Mouse (Mus musculus): Measurements from ENCODE around the gene Ldhd. TPM values are rescaled to one million over a fixed set of nuclear protein-coding genes. Genes with fewer than 3 reads are reported as not detected.

Gene Ldhd
- polyA plus RNA-seq (2015; fragmentation: Nextera tagmentation; extraction: Ambion mirVana): 0.91 and 1.2 TPM in 2 replicates

- Histone ChIP-seq H3K4me3 (peak within 1 kb of the TSS; percentile 35), H3K9me3 (no peaks in the 10 kb centered on the region), H3K4me2 (peak within 1 kb of the TSS; percentile 54), H3K27ac (replicated peaks) (no peak within 1 kb of the TSS), H3K9ac (0 out of 2 replicates have a peak within 1 kb of the TSS, but pooled peaks have one; percentile 27), H3K4me1 (replicated peaks) (peaks cover 6% of the 10 kb centered on the region), H3K27me3 (no peaks in the 10 kb centered on the region), H3K36me3 (no peaks in the 10 kb centered on the region)
- peak; percentile 49 for ATAC-seq (ENCODE audit: low FRiP score, low read depth)
- WGBS: 22% methylated on average over 13 of the region's 13 CpGs
Observed at GRCm38 (mm10) chr8:111630105-111630521, at the start of gene Ldhd. Gene Ldhd, minus strand, starts transcription at chr8:111630374.

- Histone ChIP-seq H3K27me3 (no peaks in the 10 kb centered on the region), H3K9me3 (no peaks in the 10 kb centered on the region), H3K4me3 (no peak overlapping the region), H3K27ac (replicated peaks) (no peak overlapping the region), H3K4me1 (replicated peaks) (no peaks in the 10 kb centered on the region), H3K4me2 (no peak overlapping the region), H3K9ac (no peak overlapping the region), H3K36me3 (no peaks in the 10 kb centered on the region)
- 89% methylated on average over 7 of the region's 7 CpGs for WGBS
- no peak for ATAC-seq (ENCODE audit: low FRiP score, low read depth)
Observed at GRCm38 (mm10) chr8:111678848-111679247, 48.7 kb upstream of the Ldhd start.

- WGBS: 37% methylated on average over 3 of the region's 3 CpGs
- Histone ChIP-seq H3K27me3 (no peaks in the 10 kb centered on the region), H3K4me2 (no peak overlapping the region), H3K27ac (replicated peaks) (no peak overlapping the region), H3K9ac (no peak overlapping the region), H3K9me3 (no peaks in the 10 kb centered on the region), H3K4me1 (replicated peaks) (no peaks in the 10 kb centered on the region), H3K4me3 (no peak overlapping the region), H3K36me3 (no peaks in the 10 kb centered on the region)
- ATAC-seq (ENCODE audit: low FRiP score, low read depth): no peak
Observed at GRCm38 (mm10) chr8:111678111-111678510, 47.9 kb upstream of the Ldhd start.

- no peak overlapping the region for H3K4me3 ChIP-seq
- no peak overlapping the region for H3K9ac ChIP-seq
- H3K4me2 ChIP-seq: no peak overlapping the region
- H3K4me1 ChIP-seq (replicated peaks): no peaks in the 10 kb centered on the region
- H3K27me3 ChIP-seq: no peaks in the 10 kb centered on the region
- peaks cover 3% of the 10 kb centered on the region; the same call in 1 of the 2 replicates for H3K36me3 ChIP-seq
- WGBS: 81% methylated on average over 8 of the region's 8 CpGs
- no peak overlapping the region for H3K27ac ChIP-seq (replicated peaks)
- ATAC-seq (ENCODE audit: low FRiP score, low read depth): no peak
- no peaks in the 10 kb centered on the region for H3K9me3 ChIP-seq
Observed at GRCm38 (mm10) chr8:111676237-111676636, 46.1 kb upstream of the Ldhd start.

GRCm38 (mm10) chr8:111666751-111667150 is 36.6 kb upstream of the Ldhd start:
- Histone ChIP-seq H3K27ac (replicated peaks) (no peak overlapping the region), H3K4me3 (no peak overlapping the region), H3K36me3 (peaks cover 45% of the 10 kb centered on the region), H3K27me3 (no peaks in the 10 kb centered on the region), H3K9me3 (no peaks in the 10 kb centered on the region), H3K4me1 (replicated peaks) (no peaks in the 10 kb centered on the region), H3K9ac (no peak overlapping the region), H3K4me2 (no peak overlapping the region)
- ATAC-seq (ENCODE audit: low FRiP score, low read depth): no peak
- 95% methylated on average over 2 of the region's 2 CpGs for WGBS

GRCm38 (mm10) chr8:111662473-111662872 is 32.3 kb upstream of the Ldhd start:
- Histone ChIP-seq H3K4me3 (no peak overlapping the region), H3K9me3 (no peaks in the 10 kb centered on the region), H3K9ac (no peak overlapping the region), H3K4me1 (replicated peaks) (peaks cover 1% of the 10 kb centered on the region), H3K27ac (replicated peaks) (no peak overlapping the region), H3K36me3 (peaks cover 17% of the 10 kb centered on the region), H3K27me3 (no peaks in the 10 kb centered on the region), H3K4me2 (no peak overlapping the region)
- ATAC-seq (ENCODE audit: low FRiP score, low read depth): 0 out of 2 replicates have a peak, but pooled peaks have one; percentile 56
- 95% methylated on average over 3 of the region's 3 CpGs for WGBS

GRCm38 (mm10) chr8:111658819-111659423 is 28.7 kb upstream of the Ldhd start:
- ATAC-seq (ENCODE audit: low FRiP score, low read depth): no peak
- 0 out of 2 replicates have a peak overlapping the region, but pooled peaks have one; percentile 15 for H3K27ac ChIP-seq (replicated peaks)
- H3K4me2 ChIP-seq: no peak overlapping the region
- no peaks in the 10 kb centered on the region for H3K27me3 ChIP-seq
- H3K9me3 ChIP-seq: no peaks in the 10 kb centered on the region
- peaks cover 8% of the 10 kb centered on the region for H3K4me1 ChIP-seq (replicated peaks)
- H3K36me3 ChIP-seq: peaks cover 7% of the 10 kb centered on the region; the same call in 1 of the 2 replicates
- no peak overlapping the region for H3K9ac ChIP-seq
- WGBS: 91% methylated on average over 6 of the region's 6 CpGs
- no peak overlapping the region for H3K4me3 ChIP-seq

GRCm38 (mm10) chr8:111657312-111657854 is 27.2 kb upstream of the Ldhd start:
- H3K4me3 ChIP-seq: no peak overlapping the region
- H3K4me1 ChIP-seq (replicated peaks): peaks cover 8% of the 10 kb centered on the region
- peak overlapping the region; percentile 38; the same call in 1 of the 2 replicates for H3K27ac ChIP-seq (replicated peaks)
- no peak overlapping the region for H3K4me2 ChIP-seq
- no peaks in the 10 kb centered on the region for H3K27me3 ChIP-seq
- H3K9me3 ChIP-seq: no peaks in the 10 kb centered on the region
- H3K9ac ChIP-seq: no peak overlapping the region
- ATAC-seq (ENCODE audit: low FRiP score, low read depth): no peak
- peaks cover 7% of the 10 kb centered on the region; the same call in 1 of the 2 replicates for H3K36me3 ChIP-seq
- WGBS: 26% methylated on average over 1 of the region's 1 CpGs

GRCm38 (mm10) chr8:111653524-111653923 is 23.4 kb upstream of the Ldhd start:
- WGBS: 95% methylated on average over 2 of the region's 2 CpGs
- Histone ChIP-seq H3K9ac (no peak overlapping the region), H3K4me2 (no peak overlapping the region), H3K4me3 (no peak overlapping the region), H3K27ac (replicated peaks) (no peak overlapping the region), H3K27me3 (no peaks in the 10 kb centered on the region), H3K9me3 (no peaks in the 10 kb centered on the region), H3K4me1 (replicated peaks) (peaks cover 8% of the 10 kb centered on the region), H3K36me3 (no peaks in the 10 kb centered on the region)
- no peak for ATAC-seq (ENCODE audit: low FRiP score, low read depth)

GRCm38 (mm10) chr8:111650651-111651050 is 20.5 kb upstream of the Ldhd start:
- H3K27me3 ChIP-seq: no peaks in the 10 kb centered on the region
- no peak overlapping the region for H3K4me3 ChIP-seq
- H3K9me3 ChIP-seq: no peaks in the 10 kb centered on the region
- H3K4me2 ChIP-seq: no peak overlapping the region
- H3K9ac ChIP-seq: no peak overlapping the region
- WGBS: 73% methylated on average over 3 of the region's 3 CpGs
- H3K27ac ChIP-seq (replicated peaks): no peak overlapping the region
- ATAC-seq (ENCODE audit: low FRiP score, low read depth): no peak
- no peaks in the 10 kb centered on the region for H3K36me3 ChIP-seq
- no peaks in the 10 kb centered on the region for H3K4me1 ChIP-seq (replicated peaks)

- Histone ChIP-seq H3K4me2 (no peak overlapping the region), H3K36me3 (no peaks in the 10 kb centered on the region), H3K27me3 (no peaks in the 10 kb centered on the region), H3K27ac (replicated peaks) (no peak overlapping the region), H3K4me3 (no peak overlapping the region), H3K9me3 (no peaks in the 10 kb centered on the region), H3K4me1 (replicated peaks) (peaks cover 8% of the 10 kb centered on the region), H3K9ac (no peak overlapping the region)
- WGBS: 69% methylated on average over 2 of the region's 2 CpGs
- ATAC-seq (ENCODE audit: low FRiP score, low read depth): no peak
Observed at GRCm38 (mm10) chr8:111648834-111649233, 18.7 kb upstream of the Ldhd start.

GRCm38 (mm10) chr8:111645715-111646114 is 15.5 kb upstream of the Ldhd start:
- H3K4me1 ChIP-seq (replicated peaks): peaks cover 15% of the 10 kb centered on the region
- H3K27ac ChIP-seq (replicated peaks): no peak overlapping the region
- no peaks in the 10 kb centered on the region for H3K27me3 ChIP-seq
- no peaks in the 10 kb centered on the region for H3K9me3 ChIP-seq
- ATAC-seq (ENCODE audit: low FRiP score, low read depth): no peak
- H3K4me2 ChIP-seq: no peak overlapping the region
- no peak overlapping the region for H3K4me3 ChIP-seq
- WGBS: 94% methylated on average over 8 of the region's 8 CpGs
- H3K9ac ChIP-seq: no peak overlapping the region
- no peaks in the 10 kb centered on the region for H3K36me3 ChIP-seq
